Mouse (Mus musculus): ENCODE results near the gene Zfp420.
"Not testable (repeated sequence)": the region's sequence is repeated elsewhere in the genome, so short reads cannot be mapped to it uniquely, and the experiment has no call there.

Zfp420 gene

GRCm38 (mm10) chr7:29859532-29860517 lies at the start of gene Zfp420:
Gene Zfp420 (plus strand): TSS chr7:29859979.
- DNase-seq = peak; percentile 94

GRCm38 (mm10) chr7:29812244-29812643 lies 47.5 kb upstream of the Zfp420 start:
- no peak for DNase-seq

GRCm38 (mm10) chr7:29814381-29814780 lies 45.4 kb upstream of the Zfp420 start:
- DNase-seq = no peak

- DNase-seq = no peak
Observed at GRCm38 (mm10) chr7:29815061-29815784, 44.6 kb upstream of the Zfp420 start.

GRCm38 (mm10) chr7:29815910-29816429 lies 43.8 kb upstream of the Zfp420 start, which contains the start of gene Zfp790:
Gene Zfp790 (plus strand): TSS chr7:29816114.
- DNase-seq = peak; percentile 96

DNA sequence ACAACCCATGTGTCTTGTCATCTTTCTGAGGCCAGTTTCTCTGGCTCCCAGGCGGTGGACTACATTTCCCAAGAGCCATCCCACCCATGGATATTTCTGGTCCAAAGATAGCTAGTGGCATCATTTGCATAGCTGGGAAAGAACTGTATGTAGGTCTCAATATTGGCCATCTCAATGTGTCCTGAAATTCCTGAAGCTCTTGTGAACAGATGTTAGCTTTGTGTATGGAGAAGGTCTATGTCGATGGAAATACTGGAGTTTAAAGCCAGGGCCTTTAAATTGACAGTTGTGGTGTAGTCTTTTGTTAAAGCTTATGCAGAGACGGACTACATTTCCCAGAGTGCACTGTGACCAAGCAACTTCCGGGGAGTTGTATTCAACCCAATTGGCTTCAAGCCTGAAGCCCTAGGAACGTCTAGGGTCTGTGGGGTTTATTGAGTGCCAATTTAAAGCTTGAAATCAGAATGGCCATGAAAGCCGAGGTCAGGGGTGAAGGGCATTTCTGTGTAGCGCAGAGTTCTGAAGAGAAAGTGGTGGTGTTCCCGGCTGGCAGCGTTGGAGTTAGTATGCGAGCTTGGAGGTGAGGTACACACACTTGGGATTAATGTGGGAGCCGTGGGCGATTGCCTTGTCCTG lies 41.0 kb upstream of the Zfp420 start:
- DNase-seq = peak; percentile 83

GRCm38 (mm10) chr7:29828001-29828400 lies 31.8 kb upstream of the Zfp420 start:
- no peak for DNase-seq

DNA sequence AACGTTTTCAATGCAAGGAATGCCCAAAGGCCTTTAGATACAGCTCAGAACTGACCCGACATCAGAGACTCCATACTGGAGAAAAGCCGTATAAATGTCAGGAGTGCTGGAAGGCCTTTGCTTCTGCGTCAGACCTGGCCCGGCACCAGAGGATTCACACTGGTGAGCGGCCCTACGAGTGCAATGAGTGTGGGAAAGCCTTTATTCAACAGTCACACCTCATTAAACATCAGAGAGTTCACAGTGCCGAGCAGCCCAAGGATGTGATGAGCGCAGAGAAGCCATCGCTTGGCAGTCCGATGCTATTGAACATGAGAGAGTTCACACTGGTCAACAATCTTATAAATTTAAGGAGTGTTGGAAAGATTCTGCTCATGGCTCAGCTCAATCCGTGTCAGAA lies 30.0 kb upstream of the Zfp420 start:
- no peak for DNase-seq

- DNase-seq = no peak
Observed at GRCm38 (mm10) chr7:29836816-29837215, 23.0 kb upstream of the Zfp420 start.

GRCm38 (mm10) chr7:29839256-29839655 lies 20.5 kb upstream of the Zfp420 start:
- no peak for DNase-seq

DNA sequence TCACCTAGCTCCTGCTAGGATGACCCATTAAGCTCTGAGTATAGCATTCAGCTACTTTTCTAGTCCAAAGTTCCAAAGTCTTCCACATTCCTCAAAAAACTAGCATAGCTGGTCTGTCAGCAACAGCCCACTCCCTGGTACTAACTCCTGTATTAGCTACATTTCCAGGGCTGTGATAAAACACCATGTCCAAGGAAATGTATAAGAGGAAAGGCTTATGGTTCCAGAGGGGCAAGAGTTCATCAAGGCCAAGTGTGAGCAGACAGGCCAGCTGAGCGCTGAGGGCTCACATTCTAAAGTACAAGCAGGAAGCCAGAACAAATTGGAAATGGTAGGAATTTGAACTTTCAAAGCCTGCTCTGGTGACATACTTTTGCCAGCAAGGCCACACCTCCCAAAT lies 17.7 kb upstream of the Zfp420 start:
- DNase-seq = no peak

DNA sequence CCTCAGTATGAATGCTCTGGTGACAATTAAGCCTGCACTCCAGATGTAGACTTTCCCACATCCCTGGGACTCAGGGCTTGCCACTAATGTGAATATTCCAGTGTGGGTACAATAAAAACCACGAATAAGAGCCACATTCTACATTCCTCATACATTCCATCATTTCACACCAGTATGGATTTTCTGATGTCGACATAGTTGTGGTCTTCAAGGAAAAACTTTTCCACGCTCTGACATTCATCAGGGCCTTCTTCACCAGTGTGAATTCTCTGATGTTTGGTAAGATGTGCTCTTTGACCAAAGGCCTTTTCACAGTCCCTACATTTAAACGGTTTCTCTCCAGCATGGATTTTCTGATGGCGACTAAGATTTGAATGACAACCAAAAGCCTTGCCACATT lies 15.2 kb upstream of the Zfp420 start:
- DNase-seq = no peak

DNA sequence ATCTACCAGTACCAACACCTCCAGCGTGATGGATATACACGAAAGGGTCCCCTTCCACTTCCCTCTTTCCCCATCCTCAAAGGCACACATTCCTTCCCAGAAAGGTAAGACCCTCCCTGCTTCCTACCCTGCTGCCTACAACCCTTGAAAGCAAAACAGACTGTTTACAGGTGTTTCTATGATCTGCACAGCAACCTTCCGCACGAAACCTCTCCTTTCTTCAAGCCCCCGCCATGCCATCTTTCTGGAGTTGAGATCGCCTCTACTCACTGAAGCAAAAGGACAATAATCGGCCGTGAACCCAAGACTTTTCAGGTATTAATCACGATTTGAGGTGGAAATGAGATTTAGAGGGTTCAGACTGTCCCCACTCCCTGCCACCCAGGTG lies 7.0 kb upstream of the Zfp420 start:
- no peak for DNase-seq

GRCm38 (mm10) chr7:29853219-29853842 lies 6.4 kb upstream of the Zfp420 start, which contains the start of gene Zfp940:
Gene Zfp940 (minus strand): TSS chr7:29853669.
- peak; percentile 90 for DNase-seq

GRCm38 (mm10) chr7:29861660-29862059 lies 1.9 kb downstream of the Zfp420 start:
- DNase-seq = no peak

- DNase-seq = no peak
Observed at GRCm38 (mm10) chr7:29874256-29874655, 14.5 kb downstream of the Zfp420 start.

GRCm38 (mm10) chr7:29877561-29877960 lies 17.8 kb downstream of the Zfp420 start:
- DNase-seq = not testable (repeated sequence)

GRCm38 (mm10) chr7:29880056-29880455 lies 20.3 kb downstream of the Zfp420 start:
- no peak for DNase-seq

GRCm38 (mm10) chr7:29880916-29881315 lies 21.1 kb downstream of the Zfp420 start:
- no peak for DNase-seq

GRCm38 (mm10) chr7:29890501-29890900 lies 30.7 kb downstream of the Zfp420 start:
- DNase-seq = no peak

- no peak for DNase-seq
Observed at GRCm38 (mm10) chr7:29892756-29893155, 33.0 kb downstream of the Zfp420 start.

- no peak for DNase-seq
Observed at GRCm38 (mm10) chr7:29898351-29898750, 38.6 kb downstream of the Zfp420 start.

Data from right cerebral cortex, adult 18-20 months (tissue).